ENCODE assay signal across 8 mouse cellular contexts in genomic region chr4:133752449-133753374, GRCm38 (mm10). TPM values are rescaled to one million over a fixed set of nuclear protein-coding genes. Genes with fewer than 3 reads are reported as not detected.
DNase-seq lines count a peak whose midpoint lies in the region; ATAC-seq lines count a peak whose summit lies in the region.

No protein-coding gene starts in this region.

- peak overlapping the region; percentile 100 for H3K27ac ChIP-seq in embryonic facial prominence, embryonic 11.5 days (replicated peaks; ENCODE audit: low read depth, low read length)
- H3K27ac ChIP-seq in heart, embryonic 16.5 days (ENCODE audit: low read length): peak overlapping the region; percentile 100

- peak overlapping the region; percentile 100 for H3K4me3 ChIP-seq in embryonic facial prominence, embryonic 11.5 days (ENCODE audit: low read depth, low read length)
- peak overlapping the region; percentile 99 for H3K4me3 ChIP-seq in heart, embryonic 16.5 days (ENCODE audit: low read length)

- H3K9ac ChIP-seq in embryonic facial prominence, embryonic 11.5 days (replicated peaks; ENCODE audit: low read length): peak overlapping the region; percentile 100
- H3K9ac ChIP-seq in heart, embryonic 16.5 days (ENCODE audit: low read length): peak overlapping the region; percentile 100

- peak overlapping the region; percentile 80 for H3K4me2 ChIP-seq in embryonic facial prominence, embryonic 11.5 days (ENCODE audit: low read depth, low read length)
- peak overlapping the region; percentile 85 for H3K4me2 ChIP-seq in heart, embryonic 16.5 days (ENCODE audit: low read depth, low read length)

- under 1% methylated on average over 77 of the region's 121 CpGs for WGBS in embryonic facial prominence, embryonic 11.5 days
- WGBS in heart, embryonic 16.5 days: under 1% methylated on average over 97 of the region's 121 CpGs

- no peaks in the 10 kb centered on the region; the same call in 1 of the 2 replicates for H3K36me3 ChIP-seq in embryonic facial prominence, embryonic 11.5 days (replicated peaks; ENCODE audit: control insufficient read depth, insufficient read depth, low read depth, low read length)
- peaks cover 6% of the 10 kb centered on the region; the same call in 1 of the 2 replicates for H3K36me3 ChIP-seq in heart, embryonic 16.5 days (ENCODE audit: control insufficient read depth, insufficient read depth)

- no peak for ATAC-seq in embryonic facial prominence, embryonic 11.5 days (replicated peaks; ENCODE audit: insufficient number of reproducible peaks, low FRiP score, low TSS enrichment, low read depth)
- ATAC-seq in heart, embryonic 16.5 days (replicated peaks; ENCODE audit: extremely low read depth, insufficient read depth, low FRiP score): no peak

- peak; percentile 75 for DNase-seq in CD4-positive, CD25-positive, alpha-beta regulatory T cell, adult 2 months (ENCODE audit: low read depth, low spot score)
- peak; percentile 67 to 86 for DNase-seq in adrenal gland, adult (ENCODE audit: inconsistent age in 2 of 2, low spot score in 1 of 2)
- peak; percentile 50 for DNase-seq in embryonic facial prominence, embryonic 11.5 days (ENCODE audit: low spot score)
- peak; percentile 27 to 67 for DNase-seq in kidney, postnatal 36 days
- DNase-seq in lung, postnatal 10 days: peak; percentile 60
- DNase-seq in right cerebral cortex, postnatal 25 days: peak; percentile 55
- peak; percentile 49 for DNase-seq in yolk sac, embryonic 10.5 days (ENCODE audit: low spot score)

- no peaks in the 10 kb centered on the region for H3K9me3 ChIP-seq in embryonic facial prominence, embryonic 11.5 days (replicated peaks; ENCODE audit: control insufficient read depth, low read length)
- no peaks in the 10 kb centered on the region for H3K9me3 ChIP-seq in heart, embryonic 16.5 days (replicated peaks; ENCODE audit: control insufficient read depth, low read length)

- H3K4me1 ChIP-seq in embryonic facial prominence, embryonic 11.5 days (ENCODE audit: control insufficient read depth, insufficient read depth, low read length): peaks cover 6% of the 10 kb centered on the region
- peaks cover 47% of the 10 kb centered on the region for H3K4me1 ChIP-seq in heart, embryonic 16.5 days (ENCODE audit: control insufficient read depth, insufficient read depth, low read length)

- no peaks in the 10 kb centered on the region for H3K27me3 ChIP-seq in embryonic facial prominence, embryonic 11.5 days (ENCODE audit: control insufficient read depth, insufficient read depth, low read length)
- H3K27me3 ChIP-seq in heart, embryonic 16.5 days (ENCODE audit: control insufficient read depth, insufficient read depth, low read length): no peaks in the 10 kb centered on the region

RNA-seq across cellular contexts. Expression of gene Arid1a, which starts 3.9 kb away (rescaled TPM):
- 32.6 and 36.3 TPM in 2 replicates for polyA plus RNA-seq in embryonic facial prominence, embryonic 11.5 days (2014; fragmentation: Nextera tagmentation; extraction: Ambion mirVana)
- polyA plus RNA-seq in heart, embryonic 16.5 days (2015; fragmentation: Nextera tagmentation; extraction: Ambion mirVana): 18.8 and 20.0 TPM in 2 replicates
